Mouse (Mus musculus) kidney, embryonic 15.5 days (tissue): ENCODE measurements around the gene H2-M5. TPM values are rescaled to one million over a fixed set of nuclear protein-coding genes. Genes with fewer than 3 reads are reported as not detected.
A peak's percentile ranks its signal among the peaks of the same experiment; 100 is the strongest.

ENCODE experiments used
- ATAC-seq: fragments of 200-750 bp; cut with Nextera tagmentation; replicated peaks from 2 replicates; pipeline ENCODE4 v1.8.0; 2017; ENCODE audit warnings: moderate TSS enrichment; ENCODE audit not compliant: low FRiP score
- H3K27ac ChIP-seq: fragments of 300-500 bp; sonication (generic); 2 replicates; pipeline ENCODE4 v1.5.1; 2015; ENCODE audit warnings: mild to moderate bottlenecking, inconsistent platforms
- H3K27me3 ChIP-seq: fragments of 300-500 bp; sonication (generic); 2 replicates; pipeline ENCODE4 v1.6.1; 2015; ENCODE audit warnings: inconsistent platforms
- H3K36me3 ChIP-seq: fragments of 300-500 bp; sonication (generic); 2 replicates; pipeline ENCODE4 v1.6.1; 2015; ENCODE audit warnings: inconsistent platforms
- H3K4me1 ChIP-seq: fragments of 300-500 bp; sonication (generic); 2 replicates; pipeline ENCODE4 v1.6.1; 2015; ENCODE audit warnings: inconsistent platforms
- H3K4me2 ChIP-seq: fragments of 300-500 bp; sonication (generic); 2 replicates; pipeline ENCODE4 v1.6.1; 2015; ENCODE audit warnings: moderate library complexity, mild to moderate bottlenecking, inconsistent platforms
- H3K4me3 ChIP-seq: fragments of 300-500 bp; sonication (generic); replicated peaks from 2 replicates; pipeline ENCODE4 v1.5.1; 2015; ENCODE audit warnings: mild to moderate bottlenecking, inconsistent platforms
- H3K9ac ChIP-seq: fragments of 300-500 bp; sonication (generic); 2 replicates; pipeline ENCODE4 v1.6.1; 2015; ENCODE audit warnings: mild to moderate bottlenecking, inconsistent platforms
- H3K9me3 ChIP-seq: fragments of 300-500 bp; sonication (generic); replicated peaks from 2 replicates; pipeline ENCODE4 v1.6.1; 2016; ENCODE audit warnings: inconsistent platforms
- WGBS: fragments of 180-500 bp; shearing (Covaris S2); methylation state at CpG from one replicate; pipeline ENCODE4 v1.1.7; 2015; ENCODE audit warnings: mixed read lengths; 5-methylcytosine and 5-hydroxymethylcytosine counted together
- polyA plus RNA-seq: library from polyadenylated mRNA; unstranded; fragments of >200 nt; fragmentation: Nextera tagmentation; extraction: Ambion mirVana; gene quantifications from 2 replicates; pipeline ENCODE4 v1.2.1, GENCODE M21; 2015

H2-M5 gene
- polyA plus RNA-seq, 1 experiment from 2014 or later = 0.44 TPM

GRCm38 (mm10) chr17:36942791-36943471 is 46.4 kb downstream of the H2-M5 start, which contains the start of gene Rnf39:
TSS of gene Rnf39 (plus strand) at chr17:36942918.
- WGBS = 1% methylated on average over 57 of the region's 59 CpGs
- 0 out of 2 replicates have a peak, but pooled peaks have one; percentile 7 for ATAC-seq
- Histone ChIP-seq H3K27me3 (peaks cover 74% of the 10 kb centered on the region), H3K4me2 (peak within 1 kb of the TSS; percentile 77), H3K36me3 (no peaks in the 10 kb centered on the region), H3K27ac (no peak within 1 kb of the TSS), H3K4me1 (peaks cover 36% of the 10 kb centered on the region), H3K9me3 (no peaks in the 10 kb centered on the region), H3K4me3 (peak within 1 kb of the TSS; percentile 46), H3K9ac (peak within 1 kb of the TSS; percentile 21; the same call in 1 of the 2 replicates)

- H3K27me3 ChIP-seq = peaks cover 77% of the 10 kb centered on the region
These were observed 46.9 kb downstream of the H2-M5 start for GRCm38 (mm10) chr17:36942391-36942790.

DNA sequence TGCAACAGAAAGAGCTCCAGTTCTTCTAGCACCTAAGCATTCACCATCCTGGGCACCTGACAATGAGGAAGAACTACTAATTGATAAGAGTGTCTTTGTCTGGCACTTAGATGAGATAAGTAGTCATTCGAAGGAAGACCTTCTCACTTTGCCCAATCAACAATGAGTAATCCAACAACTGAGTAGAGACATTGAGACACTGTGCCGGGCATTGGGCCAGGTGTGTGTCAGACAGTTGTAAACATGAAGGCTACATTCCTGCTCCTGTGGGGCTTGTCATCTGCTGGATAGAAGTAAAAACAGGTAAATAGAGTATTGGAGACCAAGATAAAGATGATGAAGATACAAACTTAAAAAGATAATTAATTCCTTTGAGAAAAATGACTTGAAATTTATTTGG is 51.3 kb downstream of the H2-M5 start:
- Histone ChIP-seq H3K4me1 (peaks cover 8% of the 10 kb centered on the region), H3K9ac (no peak overlapping the region), H3K36me3 (no peaks in the 10 kb centered on the region), H3K27ac (no peak overlapping the region), H3K4me3 (no peak overlapping the region), H3K27me3 (peaks cover 42% of the 10 kb centered on the region), H3K9me3 (no peaks in the 10 kb centered on the region), H3K4me2 (no peak overlapping the region)
- no peak for ATAC-seq
- 81% methylated on average over 2 of the region's 2 CpGs for WGBS

More at GRCm38 (mm10) chr17:36942391-36942790, 46.9 kb downstream of the H2-M5 start:
- ATAC-seq = 0 out of 2 replicates have a peak, but pooled peaks have one; percentile 13
- no peaks in the 10 kb centered on the region for H3K9me3 ChIP-seq
- WGBS = 46% methylated on average over 10 of the region's 10 CpGs
- H3K36me3 ChIP-seq = no peaks in the 10 kb centered on the region
- peaks cover 30% of the 10 kb centered on the region for H3K4me1 ChIP-seq
- no peak overlapping the region for H3K9ac ChIP-seq
- H3K27ac ChIP-seq = no peak overlapping the region
- H3K4me2 ChIP-seq = peak overlapping the region; percentile 77
- peak overlapping the region; percentile 46 for H3K4me3 ChIP-seq

Other genes starting within 250 kb of the H2-M5 start
- not detected in 2 replicates for gene H2-M10.5, start 216.6 kb downstream of the H2-M5 start, polyA plus RNA-seq
- not detected in 2 replicates for gene H2-M10.6, start 177.4 kb downstream of the H2-M5 start, polyA plus RNA-seq
- gene Trim26, start 152.4 kb downstream of the H2-M5 start, polyA plus RNA-seq = 40.3 and 45.9 TPM in 2 replicates
- gene Trim15, start 122.3 kb downstream of the H2-M5 start, polyA plus RNA-seq = 0.17 and 0.22 TPM in 2 replicates
- gene Trim10, start 120.0 kb downstream of the H2-M5 start, polyA plus RNA-seq = 3.1 and 6.0 TPM in 2 replicates
- gene Trim40, start 99.4 kb downstream of the H2-M5 start, polyA plus RNA-seq = not detected in 2 replicates
- 0.35 TPM in 1 of 2 replicates, not detected in the other for gene Trim31, start 91.4 kb downstream of the H2-M5 start, polyA plus RNA-seq
- 0.13 and 0.53 TPM in 2 replicates for gene Rnf39, start 46.6 kb downstream of the H2-M5 start, polyA plus RNA-seq
- gene Ppp1r11, start 37.8 kb downstream of the H2-M5 start, polyA plus RNA-seq = 115 and 127 TPM in 2 replicates
- gene Znrd1, start 31.0 kb downstream of the H2-M5 start, polyA plus RNA-seq = 93.2 and 95.6 TPM in 2 replicates
- 6.6 and 6.7 TPM in 2 replicates for gene Znrd1as, start 30.9 kb downstream of the H2-M5 start, polyA plus RNA-seq
- gene 2410137M14Rik, start 8.3 kb downstream of the H2-M5 start, polyA plus RNA-seq = not detected in 2 replicates
- 61.1 and 69.4 TPM in 2 replicates for gene Zfp57, start 11.6 kb upstream of the H2-M5 start, polyA plus RNA-seq
- 0.09 TPM in 1 of 2 replicates, not detected in the other for gene Mog, start 33.9 kb upstream of the H2-M5 start, polyA plus RNA-seq
- gene Gabbr1, start 56.4 kb upstream of the H2-M5 start, polyA plus RNA-seq = 6.0 and 8.3 TPM in 2 replicates
- 0.05 TPM in 1 of 2 replicates, not detected in the other for gene Olfr90, start 99.0 kb upstream of the H2-M5 start, polyA plus RNA-seq
- not detected in 2 replicates for gene Olfr91, start 108.7 kb upstream of the H2-M5 start, polyA plus RNA-seq
- not detected in 2 replicates for gene Olfr92, start 130.6 kb upstream of the H2-M5 start, polyA plus RNA-seq
- gene Olfr93, start 172.0 kb upstream of the H2-M5 start, polyA plus RNA-seq = not detected in 2 replicates
- gene Ubd, start 204.4 kb upstream of the H2-M5 start, polyA plus RNA-seq = not detected in 2 replicates
- not detected in 2 replicates for gene Olfr94, start 211.5 kb upstream of the H2-M5 start, polyA plus RNA-seq
- not detected in 2 replicates for gene Olfr95, start 223.6 kb upstream of the H2-M5 start, polyA plus RNA-seq
- gene Olfr96, start 230.6 kb upstream of the H2-M5 start, polyA plus RNA-seq = not detected in 2 replicates
- not detected in 2 replicates for gene Olfr97, start 247.8 kb upstream of the H2-M5 start, polyA plus RNA-seq